Mouse (Mus musculus) MEL-GATA-1-ER (cell line): ENCODE results near the gene Wdr53.
"Not testable (repeated sequence)": the region's sequence is repeated elsewhere in the genome, so short reads cannot be mapped to it uniquely, and the experiment has no call there.

Experiments
- DNase-seq: peaks from one replicate; pipeline ENCODE4 v3.0.0-alpha.2; 2012; ENCODE audit warnings: low read depth; ENCODE audit errors: extremely low read depth

Gene Wdr53

DNA sequence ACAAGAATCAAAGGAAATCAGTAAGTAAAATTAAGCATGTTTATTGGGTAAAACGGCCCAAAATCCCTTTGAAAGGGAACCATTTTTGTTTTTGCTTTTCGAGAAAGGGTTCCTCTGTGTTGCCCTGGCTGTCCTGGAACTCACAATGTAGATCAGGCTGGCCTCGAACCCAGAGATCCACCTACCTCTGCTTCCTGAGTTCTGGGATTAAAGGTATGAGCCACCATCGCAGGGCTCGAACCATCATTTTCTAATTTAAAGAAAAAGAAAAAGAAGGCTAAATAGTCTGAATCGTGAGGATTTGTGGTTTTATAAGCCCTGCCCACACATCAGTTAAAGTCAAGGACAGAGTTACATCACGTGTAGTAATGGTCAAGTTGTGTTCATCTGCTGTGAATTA, 31.4 kb downstream of the Wdr53 start:
- no peak for DNase-seq

GRCm38 (mm10) chr16:32280211-32280610, 33.2 kb downstream of the Wdr53 start:
- no peak for DNase-seq

DNA sequence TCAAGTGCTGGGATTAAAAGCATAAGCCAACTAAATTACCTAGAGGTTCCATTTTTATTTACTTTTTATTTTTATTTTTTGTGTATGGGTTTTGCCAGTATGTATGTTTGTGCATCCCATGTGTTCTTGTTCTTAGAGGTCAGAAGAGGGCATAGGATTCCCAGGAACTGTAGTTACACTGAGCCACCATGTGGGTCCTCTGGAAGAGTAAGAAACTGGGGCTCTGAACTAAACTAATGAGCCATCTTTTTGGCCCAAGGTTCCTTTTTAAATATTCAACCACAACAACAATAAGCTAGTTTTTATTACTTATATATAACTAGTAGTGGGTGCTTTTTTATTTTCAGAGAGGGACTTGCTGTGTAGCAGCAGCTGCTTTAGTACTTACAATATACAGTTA, 35.6 kb downstream of the Wdr53 start:
- DNase-seq = no peak

DNA sequence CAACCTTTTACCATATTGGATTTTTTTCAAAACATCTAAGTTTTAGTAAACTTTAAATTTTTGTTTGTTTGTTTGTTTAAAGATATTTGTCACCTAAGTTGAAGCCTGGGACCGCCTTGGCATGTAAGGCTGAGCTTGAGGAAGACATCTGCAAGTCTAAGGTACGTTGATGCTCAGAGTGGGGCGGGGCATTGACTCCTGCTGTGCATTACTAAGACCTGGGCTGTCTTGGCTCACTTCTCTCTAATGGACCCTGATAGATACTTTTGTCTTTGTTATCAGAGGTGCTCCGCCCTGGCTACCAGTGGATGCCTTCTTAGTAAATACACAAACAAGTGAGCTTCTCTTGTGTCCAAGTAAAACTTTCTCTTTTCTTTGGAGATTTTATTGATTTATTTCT, 44.8 kb downstream of the Wdr53 start:
- no peak for DNase-seq

DNA sequence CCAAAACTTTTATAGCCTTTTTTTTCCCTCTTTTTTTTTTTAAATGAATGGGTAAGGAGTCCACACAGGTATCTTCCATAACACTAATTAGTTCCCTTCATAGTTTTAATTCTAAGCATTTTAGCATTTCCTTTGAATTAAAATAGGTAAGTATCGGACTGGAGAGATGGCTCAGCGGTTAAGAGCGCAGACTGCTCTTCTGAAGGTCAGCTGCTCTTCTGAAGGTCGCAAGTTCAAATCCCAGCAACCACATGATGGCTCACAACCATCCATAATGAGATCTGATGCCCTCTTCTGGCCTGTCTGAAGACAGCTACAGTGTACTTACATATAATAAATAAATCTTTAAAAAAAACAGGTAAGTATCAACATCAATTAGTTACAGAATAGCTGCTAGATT, 52.6 kb downstream of the Wdr53 start:
- DNase-seq = not testable (repeated sequence)

DNA sequence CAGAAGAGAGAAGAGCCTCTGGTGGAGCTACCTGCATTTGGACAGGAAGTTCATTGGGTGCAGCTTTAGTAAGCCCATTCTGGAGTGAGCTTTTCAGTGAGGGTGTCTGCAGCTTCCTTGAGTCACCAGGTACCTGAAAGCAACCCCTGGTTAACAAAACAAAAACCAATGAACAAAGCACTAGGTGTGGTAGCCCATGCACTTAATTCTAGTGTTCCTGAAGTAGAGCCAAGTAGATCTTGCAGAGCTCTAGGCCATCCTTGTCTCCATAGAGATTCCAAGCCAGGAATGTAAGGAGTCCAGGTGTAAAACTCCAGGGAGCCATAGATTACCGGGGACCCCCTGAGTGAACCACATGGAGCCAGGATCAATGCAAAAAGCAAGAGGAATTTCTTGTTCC, 56.0 kb downstream of the Wdr53 start:
- DNase-seq = no peak

- no peak for DNase-seq
Observed at GRCm38 (mm10) chr16:32303886-32304285, 56.9 kb downstream of the Wdr53 start.
